Mouse (Mus musculus) spleen, adult 2 months (tissue): ENCODE measurements around the gene Synpo2. TPM values are rescaled to one million over a fixed set of nuclear protein-coding genes. Genes with fewer than 3 reads are reported as not detected.

Experiments used
- DNase-seq, 2 experiments: peaks; one replicate each; pipeline versions ENCODE4 v3.0.0 to v3.0.0-alpha.2; 2012 to 2021; ENCODE audit warnings: low spot score in 2 of 2, low read depth in 1 of 2
- H3K27ac ChIP-seq: fragments of 200-500 bp; 2 replicates; pipeline ENCODE4 v1.5.1; 2012; ENCODE audit warnings: low read length, inconsistent platforms; ENCODE audit not compliant: insufficient read depth
- H3K27me3 ChIP-seq: fragments of 200-500 bp; 2 replicates; pipeline ENCODE4 v1.6.1; 2012; ENCODE audit warnings: mild to moderate bottlenecking, moderate library complexity, low read length, inconsistent platforms; ENCODE audit not compliant: control insufficient read depth, insufficient read depth
- H3K36me3 ChIP-seq: fragments of 200-500 bp; 2 replicates; pipeline ENCODE4 v1.6.1; 2012; ENCODE audit warnings: mild to moderate bottlenecking, low read length, inconsistent platforms; ENCODE audit not compliant: control insufficient read depth, insufficient read depth
- H3K4me1 ChIP-seq: fragments of 200-500 bp; 2 replicates; pipeline ENCODE4 v1.6.1; 2011; ENCODE audit warnings: inconsistent platforms; ENCODE audit not compliant: control insufficient read depth, insufficient read depth, insufficient read length
- H3K4me3 ChIP-seq: fragments of 200-500 bp; 2 replicates; pipeline ENCODE4 v1.5.1; 2011; ENCODE audit warnings: mild to moderate bottlenecking, inconsistent platforms; ENCODE audit not compliant: insufficient read depth, insufficient read length; ENCODE audit errors: extremely low read depth
- CTCF ChIP-seq: fragments of 200-500 bp; IDR thresholded peaks from 2 replicates; pipeline ENCODE4 v1.5.1; 2011; ENCODE audit warnings: mild to moderate bottlenecking, inconsistent platforms; ENCODE audit not compliant: insufficient read depth, insufficient read length, insufficient replicate concordance; ENCODE audit errors: extremely low read depth
- POLR2A ChIP-seq: fragments of 200-500 bp; IDR thresholded peaks from 2 replicates; pipeline ENCODE4 v1.6.1; 2011; ENCODE audit warnings: low read depth, low read length, inconsistent platforms
- WGBS: fragments of 180-500 bp; shearing (Covaris S2); methylation state at CpG from one replicate; pipeline ENCODE4 v1.1.7; 2018; 5-methylcytosine and 5-hydroxymethylcytosine counted together
- polyA plus RNA-seq: library from polyadenylated mRNA; depleted of rRNA; stranded (reverse); fragments of >200 nt; gene quantifications from 2 replicates; pipeline ENCODE4 v1.2.3, GENCODE M21; 2012

The Synpo2 gene
- polyA plus RNA-seq, 1 experiment, result 7.8 TPM

GRCm38 (mm10) chr3:123140134-123140533 lies 95.8 kb downstream of the Synpo2 start:
- WGBS, result 89% methylated on average over 3 of the region's 3 CpGs
- no peak overlapping the region for H3K27ac ChIP-seq
- H3K4me1 ChIP-seq, result no peaks in the 10 kb centered on the region
- no peak for DNase-seq
- H3K36me3 ChIP-seq, result no peaks in the 10 kb centered on the region
- no peak overlapping the region for H3K4me3 ChIP-seq
- no peaks in the 10 kb centered on the region for H3K27me3 ChIP-seq
- TF ChIP-seq CTCF (no peak), POLR2A (no peak)

- WGBS, result 86% methylated on average over 5 of the region's 5 CpGs
Measured at GRCm38 (mm10) chr3:123139619-123140018, 96.3 kb downstream of the Synpo2 start.

GRCm38 (mm10) chr3:123138274-123139003 lies 97.5 kb downstream of the Synpo2 start:
- no peaks in the 10 kb centered on the region for H3K27me3 ChIP-seq
- H3K4me1 ChIP-seq, result no peaks in the 10 kb centered on the region
- H3K36me3 ChIP-seq, result no peaks in the 10 kb centered on the region
- no peak for DNase-seq
- 83% methylated on average over 6 of the region's 6 CpGs for WGBS
- no peak overlapping the region for H3K27ac ChIP-seq
- H3K4me3 ChIP-seq, result no peak overlapping the region
- TF ChIP-seq POLR2A (no peak), CTCF (no peak)

More at GRCm38 (mm10) chr3:123139619-123140018, 96.3 kb downstream of the Synpo2 start:
- H3K27ac ChIP-seq, result no peak overlapping the region
- H3K36me3 ChIP-seq, result no peaks in the 10 kb centered on the region
- H3K4me3 ChIP-seq, result no peak overlapping the region
- TF ChIP-seq CTCF, result no peak
- no peak for TF ChIP-seq POLR2A
- DNase-seq, result no peak
- no peaks in the 10 kb centered on the region for H3K4me1 ChIP-seq
- no peaks in the 10 kb centered on the region for H3K27me3 ChIP-seq

DNA sequence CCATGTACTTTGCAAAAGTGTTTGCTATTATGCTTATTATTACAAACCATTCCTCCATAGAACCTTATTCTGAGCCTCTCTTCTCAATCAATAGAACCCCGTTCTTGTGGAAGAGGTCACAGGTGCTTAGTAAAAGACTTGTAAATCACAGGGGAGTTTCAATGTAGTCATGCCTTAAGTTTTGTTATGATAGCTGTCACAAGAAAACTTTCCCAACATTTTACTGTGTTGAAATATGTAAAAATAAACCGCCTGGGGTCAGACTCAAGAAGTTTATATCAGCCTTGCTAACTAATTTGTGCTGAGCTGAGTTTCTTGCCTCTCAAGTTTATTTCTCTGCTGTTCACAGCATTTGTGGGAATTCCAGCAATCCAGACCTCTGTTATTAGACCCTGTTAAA lies 103.8 kb downstream of the Synpo2 start:
- WGBS, result 88% methylated on average over 2 of the region's 2 CpGs
- DNase-seq, result no peak
- Histone ChIP-seq H3K4me3 (no peak overlapping the region), H3K27me3 (no peaks in the 10 kb centered on the region), H3K36me3 (no peaks in the 10 kb centered on the region), H3K27ac (no peak overlapping the region), H3K4me1 (no peaks in the 10 kb centered on the region)
- TF ChIP-seq CTCF, result no peak
- no peak for TF ChIP-seq POLR2A

GRCm38 (mm10) chr3:123131151-123131756 lies 104.7 kb downstream of the Synpo2 start:
- Histone ChIP-seq H3K4me3 (no peak overlapping the region), H3K27me3 (no peaks in the 10 kb centered on the region), H3K4me1 (no peaks in the 10 kb centered on the region), H3K27ac (no peak overlapping the region), H3K36me3 (no peaks in the 10 kb centered on the region)
- DNase-seq, result no peak
- TF ChIP-seq CTCF, result no peak
- no peak for TF ChIP-seq POLR2A
- 83% methylated on average over 6 of the region's 6 CpGs for WGBS

DNA sequence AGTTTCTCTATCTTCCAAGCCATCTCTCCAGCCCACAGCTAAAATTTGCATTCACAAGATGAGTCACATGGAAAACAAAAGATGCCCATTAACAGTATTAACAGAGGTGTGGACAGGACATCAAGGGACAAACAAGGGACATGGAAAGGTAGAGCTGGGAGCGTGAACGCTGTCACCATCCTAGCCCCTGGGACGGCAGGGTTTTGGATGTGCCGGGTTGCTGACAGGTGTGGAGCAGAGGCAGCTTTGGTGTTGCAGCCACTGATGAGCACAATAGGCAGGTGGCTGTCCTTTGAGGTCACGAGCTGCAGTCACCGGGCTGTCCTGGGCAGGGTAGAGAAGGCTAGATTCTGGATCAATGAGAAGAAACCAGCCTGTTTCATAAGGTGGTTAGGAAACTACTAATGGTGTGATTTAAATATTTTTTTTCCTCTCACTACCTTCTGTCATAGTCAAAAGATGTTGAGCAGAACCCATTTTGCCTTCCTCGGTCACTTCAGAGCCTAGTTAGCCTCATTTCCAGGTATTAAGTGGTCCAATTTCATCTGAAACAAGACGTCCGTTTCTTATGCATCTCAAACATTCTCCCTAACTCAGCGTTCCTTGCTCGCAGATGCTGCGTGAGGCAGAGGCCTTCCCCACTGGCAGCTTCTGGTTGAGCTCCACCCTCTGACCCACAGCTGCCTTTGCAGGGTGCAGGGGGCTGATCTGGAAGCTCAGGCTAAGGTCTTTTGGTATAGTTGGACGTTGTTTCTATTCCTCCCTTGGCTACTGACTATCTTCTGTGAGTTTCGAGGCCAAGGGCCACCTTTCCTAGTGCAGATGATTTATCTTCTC lies 105.4 kb downstream of the Synpo2 start:
- TF ChIP-seq POLR2A (no peak), CTCF (no peak)
- Histone ChIP-seq H3K4me1 (no peaks in the 10 kb centered on the region), H3K36me3 (no peaks in the 10 kb centered on the region), H3K27me3 (no peaks in the 10 kb centered on the region), H3K4me3 (no peak overlapping the region), H3K27ac (no peak overlapping the region)
- no peak for DNase-seq
- 90% methylated on average over 14 of the region's 14 CpGs for WGBS
